Mouse (Mus musculus): ENCODE measurements around the gene Dedd. TPM values are rescaled to one million over a fixed set of nuclear protein-coding genes. Genes with fewer than 3 reads are reported as not detected.
A peak's percentile ranks its signal among the peaks of the same experiment; 100 is the strongest.

The Dedd gene
- polyA plus RNA-seq (2012; ENCODE audit: insufficient read depth, insufficient read length, missing spikeins): 34.3 and 43.5 TPM in 2 replicates

DNA sequence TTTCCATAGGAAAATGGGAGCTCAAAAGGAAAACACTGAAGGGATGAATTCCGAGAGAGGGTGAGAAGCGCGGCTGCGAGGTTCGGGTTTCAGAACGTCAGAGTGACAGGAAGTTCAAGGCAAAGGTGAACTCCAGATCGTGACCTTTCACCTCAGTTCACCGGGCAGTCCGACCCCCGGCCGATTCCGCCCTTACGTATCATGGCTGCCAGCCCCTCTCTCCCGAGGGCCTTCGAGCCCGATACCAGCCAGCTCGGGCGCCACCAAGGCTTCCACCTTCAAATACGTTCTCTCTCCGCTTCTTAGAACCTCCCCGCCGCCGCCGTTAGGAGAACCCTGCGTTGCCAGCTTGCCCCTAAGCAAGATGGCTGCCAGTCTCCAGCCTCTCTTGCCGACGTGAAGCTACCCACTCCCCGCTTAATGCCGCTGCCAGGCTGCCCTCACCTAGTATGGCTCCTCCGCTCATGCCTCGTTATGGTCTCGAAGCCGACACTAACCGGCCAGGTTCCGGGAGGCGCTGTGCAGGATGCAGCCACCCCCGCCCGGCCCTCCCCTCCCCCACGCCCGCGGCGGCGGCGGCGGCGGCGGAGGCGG lies at the start of gene Dedd:
Gene Dedd, plus strand, starts transcription at position 307 of the 594 bp plus-strand sequence.
- peaks cover 27% of the 10 kb centered on the region for H3K4me1 ChIP-seq (ENCODE audit: control insufficient read depth, insufficient read depth, low read length)
- no peak for TF ChIP-seq CTCF (IDR thresholded peaks at IDR 0.05; ENCODE audit: low read depth, low read length)
- no peak for TF ChIP-seq POLR2A (IDR thresholded peaks at IDR 0.05; ENCODE audit: borderline replicate concordance, low read depth, low read length)
- peak within 1 kb of the TSS; percentile 93 for H3K27ac ChIP-seq (ENCODE audit: insufficient read depth, low read depth, low read length)
- peak within 1 kb of the TSS; percentile 88 for H3K4me3 ChIP-seq (ENCODE audit: insufficient read depth, low read length)

GRCm38 (mm10) chr1:171279721-171280120 lies 49.2 kb upstream of the Dedd start:
- Histone ChIP-seq H3K27ac (ENCODE audit: insufficient read depth, low read depth, low read length) (no peak overlapping the region), H3K4me1 (ENCODE audit: control insufficient read depth, insufficient read depth, low read length) (peaks cover 24% of the 10 kb centered on the region), H3K4me3 (ENCODE audit: insufficient read depth, low read length) (peak overlapping the region; percentile 74; the same call in 1 of the 2 replicates)
- TF ChIP-seq CTCF (IDR thresholded peaks at IDR 0.05; ENCODE audit: low read depth, low read length) (no peak), POLR2A (IDR thresholded peaks at IDR 0.05; ENCODE audit: borderline replicate concordance, low read depth, low read length) (no peak)

GRCm38 (mm10) chr1:171280250-171280915 lies 48.6 kb upstream of the Dedd start:
- TF ChIP-seq CTCF (IDR thresholded peaks at IDR 0.05; ENCODE audit: low read depth, low read length): no peak
- TF ChIP-seq POLR2A (IDR thresholded peaks at IDR 0.05; ENCODE audit: borderline replicate concordance, low read depth, low read length): no peak
- H3K4me1 ChIP-seq (ENCODE audit: control insufficient read depth, insufficient read depth, low read length): peaks cover 28% of the 10 kb centered on the region
- H3K27ac ChIP-seq (ENCODE audit: insufficient read depth, low read depth, low read length): peak overlapping the region; percentile 12; the same call in 1 of the 2 replicates
- H3K4me3 ChIP-seq (ENCODE audit: insufficient read depth, low read length): peak overlapping the region; percentile 74

DNA sequence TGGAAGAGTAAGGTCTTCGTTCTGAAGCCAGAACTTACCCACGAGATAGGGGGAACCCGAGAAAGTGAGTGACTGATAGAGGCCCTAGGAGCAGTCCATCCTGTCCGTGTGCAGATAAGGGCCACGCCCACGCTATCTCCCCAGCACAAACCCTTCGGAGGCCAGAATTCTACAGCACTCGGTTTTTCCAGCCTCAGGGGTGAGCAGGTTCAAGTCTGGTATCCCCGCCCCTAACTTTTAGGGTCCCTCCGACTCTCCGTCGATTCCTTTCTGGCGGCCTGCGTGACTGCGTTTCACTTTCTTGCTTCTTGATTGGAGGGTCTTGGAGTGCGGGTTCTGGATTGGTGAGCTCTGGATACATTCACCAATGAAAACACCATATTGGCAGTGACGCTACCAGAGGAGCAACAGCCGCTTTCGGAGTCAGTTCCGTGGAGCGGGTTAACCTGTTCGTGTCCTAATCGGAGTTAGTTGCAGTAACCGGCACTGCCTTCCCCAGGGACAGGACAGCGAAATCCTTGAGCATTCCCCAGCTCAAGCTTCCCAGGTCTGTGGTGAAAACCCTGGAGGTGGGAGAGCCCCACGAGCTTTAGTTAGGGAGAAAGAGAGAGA lies 47.9 kb upstream of the Dedd start, which contains the start of gene Ppox:
Gene Ppox, minus strand, starts transcription at position 271 of the 612 bp plus-strand sequence.
- Histone ChIP-seq H3K4me3 (ENCODE audit: insufficient read depth, low read length) (peak within 1 kb of the TSS; percentile 82), H3K27ac (ENCODE audit: insufficient read depth, low read depth, low read length) (peak within 1 kb of the TSS; percentile 82), H3K4me1 (ENCODE audit: control insufficient read depth, insufficient read depth, low read length) (peaks cover 30% of the 10 kb centered on the region)
- no peak for TF ChIP-seq CTCF (IDR thresholded peaks at IDR 0.05; ENCODE audit: low read depth, low read length)
- TF ChIP-seq POLR2A (IDR thresholded peaks at IDR 0.05; ENCODE audit: borderline replicate concordance, low read depth, low read length): no peak

- peak overlapping the region; percentile 82 for H3K27ac ChIP-seq (ENCODE audit: insufficient read depth, low read depth, low read length)
- peak overlapping the region; percentile 82 for H3K4me3 ChIP-seq (ENCODE audit: insufficient read depth, low read length)
- peaks cover 33% of the 10 kb centered on the region for H3K4me1 ChIP-seq (ENCODE audit: control insufficient read depth, insufficient read depth, low read length)
- TF ChIP-seq POLR2A (IDR thresholded peaks at IDR 0.05; ENCODE audit: borderline replicate concordance, low read depth, low read length) (no peak), CTCF (IDR thresholded peaks at IDR 0.05; ENCODE audit: low read depth, low read length) (peak; percentile 61)
Measured at GRCm38 (mm10) chr1:171281528-171281923, 47.4 kb upstream of the Dedd start.

GRCm38 (mm10) chr1:171282086-171282805 lies 46.7 kb upstream of the Dedd start:
- TF ChIP-seq POLR2A (IDR thresholded peaks at IDR 0.05; ENCODE audit: borderline replicate concordance, low read depth, low read length): no peak
- TF ChIP-seq CTCF (IDR thresholded peaks at IDR 0.05; ENCODE audit: low read depth, low read length): no peak
- peak overlapping the region; percentile 85 for H3K27ac ChIP-seq (ENCODE audit: insufficient read depth, low read depth, low read length)
- peaks cover 35% of the 10 kb centered on the region for H3K4me1 ChIP-seq (ENCODE audit: control insufficient read depth, insufficient read depth, low read length)
- H3K4me3 ChIP-seq (ENCODE audit: insufficient read depth, low read length): no peak overlapping the region

DNA sequence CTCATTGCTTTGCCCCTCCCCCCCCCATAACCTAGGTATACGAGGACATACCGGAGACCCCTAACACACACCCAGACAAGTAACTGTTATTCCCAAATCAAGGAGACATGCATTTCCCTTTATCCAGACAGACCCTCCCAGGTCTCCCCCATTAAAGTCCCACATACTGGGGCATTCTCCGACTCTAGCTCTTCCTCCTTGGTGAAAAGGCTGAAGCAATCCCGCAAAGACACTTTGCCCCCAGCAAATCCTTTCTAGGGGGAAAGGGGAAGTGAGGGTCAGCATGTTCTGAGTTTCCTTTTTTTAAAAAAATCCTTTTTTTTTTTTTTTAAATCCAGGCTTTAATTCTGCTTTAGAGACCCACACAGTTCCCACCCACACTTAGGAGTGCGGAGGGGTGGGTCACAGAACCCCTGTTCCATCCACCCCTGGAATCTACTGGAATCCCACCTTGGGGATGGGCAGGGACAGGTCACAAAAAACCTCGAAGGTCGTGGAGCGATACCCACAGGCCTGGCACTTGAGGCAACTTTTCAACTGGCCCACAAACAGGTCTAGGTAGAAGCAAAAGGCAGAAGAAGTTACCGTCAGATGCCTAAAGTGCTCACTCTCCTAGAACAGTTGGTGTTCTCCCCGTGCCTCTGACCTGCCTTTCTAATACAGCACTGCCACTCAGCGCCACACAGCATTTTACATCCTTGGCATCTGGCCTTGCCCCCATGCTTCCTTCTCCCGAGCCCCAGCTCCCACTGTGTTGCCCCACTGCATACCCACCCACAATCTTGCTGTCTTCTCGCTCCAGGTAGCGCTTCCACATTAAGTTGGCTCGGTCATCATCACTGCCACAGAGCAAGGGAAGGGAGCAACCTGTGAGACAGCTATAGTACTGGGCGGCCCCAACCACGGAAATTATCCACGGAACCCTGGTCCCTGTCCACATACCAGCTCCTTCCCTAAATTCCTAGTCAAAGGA lies 45.5 kb upstream of the Dedd start:
- peak overlapping the region; percentile 85 for H3K27ac ChIP-seq (ENCODE audit: insufficient read depth, low read depth, low read length)
- peaks cover 36% of the 10 kb centered on the region for H3K4me1 ChIP-seq (ENCODE audit: control insufficient read depth, insufficient read depth, low read length)
- TF ChIP-seq POLR2A (IDR thresholded peaks at IDR 0.05; ENCODE audit: borderline replicate concordance, low read depth, low read length) (no peak), CTCF (IDR thresholded peaks at IDR 0.05; ENCODE audit: low read depth, low read length) (no peak)
- peak overlapping the region; percentile 36 for H3K4me3 ChIP-seq (ENCODE audit: insufficient read depth, low read length)

DNA sequence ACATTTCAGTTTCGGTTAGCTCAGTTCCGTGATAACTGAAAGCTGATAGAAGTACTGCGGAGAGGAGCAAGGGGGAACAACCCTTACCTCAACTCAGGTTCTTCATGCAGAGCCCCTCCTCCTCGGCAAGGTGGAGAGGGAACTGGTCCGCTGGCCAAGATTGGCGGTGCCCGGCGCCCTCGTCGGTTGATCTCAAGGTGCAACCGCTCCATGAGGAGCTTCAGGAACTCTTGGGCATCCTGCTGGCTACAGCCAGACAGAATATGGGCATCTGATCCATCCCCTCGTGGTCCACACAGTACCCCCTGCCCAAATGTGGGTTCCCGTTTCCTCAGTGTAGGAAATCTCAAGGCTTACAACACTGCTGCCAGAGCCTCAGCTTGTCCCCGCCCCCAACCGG lies 44.5 kb upstream of the Dedd start:
- Histone ChIP-seq H3K4me3 (ENCODE audit: insufficient read depth, low read length) (no peak overlapping the region), H3K27ac (ENCODE audit: insufficient read depth, low read depth, low read length) (no peak overlapping the region), H3K4me1 (ENCODE audit: control insufficient read depth, insufficient read depth, low read length) (peaks cover 36% of the 10 kb centered on the region)
- TF ChIP-seq CTCF (IDR thresholded peaks at IDR 0.05; ENCODE audit: low read depth, low read length): no peak
- no peak for TF ChIP-seq POLR2A (IDR thresholded peaks at IDR 0.05; ENCODE audit: borderline replicate concordance, low read depth, low read length)

All from bone marrow macrophage, adult 2 months (primary cell).